Mouse (Mus musculus) liver, adult 2 months (tissue): Measurements from ENCODE around the gene Dtx1.

Experiments
- CTCF ChIP-seq: fragments of 200-500 bp; IDR thresholded peaks from 2 replicates; pipeline ENCODE4 v1.5.1; 2011; ENCODE audit warnings: low read depth, low read length, control low read depth
- POLR2A ChIP-seq: fragments of 200-500 bp; IDR thresholded peaks from 2 replicates; pipeline ENCODE4 v1.6.1; 2011; ENCODE audit warnings: low read length, control low read depth; ENCODE audit not compliant: insufficient read depth; ENCODE audit errors: extremely low read depth

DNA sequence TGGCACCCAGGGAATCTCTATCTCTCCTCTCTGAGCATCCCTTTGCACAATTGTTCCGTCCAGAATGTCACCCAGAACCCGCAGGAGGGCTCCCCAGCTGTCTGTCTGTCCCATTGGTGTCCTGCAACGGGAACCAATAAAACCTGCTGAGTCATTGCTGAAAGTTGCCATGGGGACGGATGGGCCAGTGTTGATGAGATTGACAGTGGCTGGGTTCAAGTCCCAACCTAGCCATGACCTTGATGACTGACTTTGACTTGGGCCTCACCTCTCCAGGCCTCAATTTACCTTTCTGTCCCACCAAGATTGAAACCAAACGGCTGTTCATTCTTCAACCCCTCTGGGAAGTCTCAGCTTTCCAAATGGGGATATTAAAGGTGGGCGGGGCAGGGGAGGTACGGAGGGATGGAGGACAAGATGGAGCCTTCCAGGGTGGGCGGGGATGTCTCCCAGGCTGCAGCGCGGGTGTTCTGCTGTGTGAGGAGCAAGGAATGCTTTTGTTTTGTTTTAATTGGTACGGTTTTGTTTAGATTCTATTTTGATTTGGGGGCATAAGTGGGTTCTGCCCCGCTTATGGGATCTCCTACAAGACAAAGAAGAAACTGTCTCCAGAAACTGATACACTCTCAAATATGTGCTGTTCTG, 14.2 kb upstream of the Dtx1 start:
- TF ChIP-seq CTCF: no peak
- TF ChIP-seq POLR2A: no peak
